ENCODE assay signal across 8 mouse cellular contexts in the genomic region with DNA sequence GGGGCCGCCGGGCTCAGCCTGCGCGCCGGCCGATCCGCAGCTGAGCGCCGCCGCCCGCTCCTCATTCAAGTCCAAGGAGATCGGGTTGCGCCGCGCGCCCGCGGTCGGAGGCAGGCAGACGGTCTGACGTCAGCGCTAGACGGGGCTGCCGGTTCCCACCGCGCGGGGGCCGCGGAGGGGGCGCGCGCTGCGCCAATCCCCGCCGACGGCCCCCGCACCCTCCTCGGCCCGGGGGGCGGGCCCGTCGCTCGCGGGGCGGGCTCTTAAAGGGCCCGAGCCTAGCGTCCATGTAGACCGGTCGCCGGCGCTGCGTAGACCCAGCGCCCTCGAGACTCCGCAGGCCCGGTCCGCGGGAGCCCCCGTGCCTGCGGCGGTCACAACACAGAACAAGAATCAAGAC. TPM values are rescaled to one million over a fixed set of nuclear protein-coding genes. Genes with fewer than 3 reads are reported as not detected.
A peak's percentile ranks its signal among the peaks of the same experiment; 100 is the strongest.
DNase-seq lines count a peak whose midpoint lies in the region; ATAC-seq and TF ChIP-seq lines count a peak whose summit lies in the region.

A gene (minus strand): TSS at position 125 of the 400 bp plus-strand sequence.

- H3K27ac ChIP-seq in CH12.LX (ENCODE audit: insufficient read depth, low read depth) = peak within 1 kb of the TSS; percentile 73; the same call in 1 of the 2 replicates
- peak within 1 kb of the TSS; percentile 89 for H3K27ac ChIP-seq in forebrain, postnatal 0 days (ENCODE audit: low read depth, low read length)
- no peak within 1 kb of the TSS for H3K27ac ChIP-seq in liver, postnatal 0 days (ENCODE audit: low read depth)
- peak within 1 kb of the TSS; percentile 84 for H3K27ac ChIP-seq in neural tube, embryonic 15.5 days (replicated peaks)
- H3K27ac ChIP-seq in testis, adult 2 months (ENCODE audit: control insufficient read depth, insufficient read depth, low read depth, low read length) = no peak within 1 kb of the TSS

- 4% methylated on average over 57 of the region's 61 CpGs for WGBS in forebrain, postnatal 0 days
- under 1% methylated on average over 46 of the region's 61 CpGs for WGBS in large intestine, adult 2 months
- 3% methylated on average over 14 of the region's 61 CpGs for WGBS in liver, postnatal 0 days (ENCODE audit: insufficient replicate concordance)
- WGBS in neural tube, embryonic 15.5 days = under 1% methylated on average over 45 of the region's 61 CpGs

- no peak for TF ChIP-seq RAD21 in CH12.LX (IDR thresholded peaks at IDR 0.05; ENCODE audit: low read depth, low read length)

- TF ChIP-seq CTCF in CH12.LX (conservative IDR thresholded peaks at IDR 0.05 in 1 of 2, IDR thresholded peaks at IDR 0.05 in 1 of 2; ENCODE audit: low read depth in 2 of 2, low read length in 2 of 2) = no peak
- TF ChIP-seq CTCF in forebrain, postnatal 0 days (IDR thresholded peaks at IDR 0.05; ENCODE audit: low read depth) = no peak
- TF ChIP-seq CTCF in liver, postnatal 0 days (IDR thresholded peaks at IDR 0.05; ENCODE audit: low read depth) = no peak
- no peak for TF ChIP-seq CTCF in testis, adult 2 months (IDR thresholded peaks at IDR 0.05; ENCODE audit: control insufficient read depth, insufficient read depth, insufficient replicate concordance, low read depth, low read length)

- no peak for TF ChIP-seq EP300 in CH12.LX (IDR thresholded peaks at IDR 0.05; ENCODE audit: low read length)
- no peak for TF ChIP-seq EP300 in liver, postnatal 0 days (IDR thresholded peaks at IDR 0.05; ENCODE audit: low read depth)

- H3K79me2 ChIP-seq in CH12.LX (replicated peaks; ENCODE audit: control insufficient read depth, extremely low read depth, insufficient read depth, poor library complexity, severe bottlenecking) = peaks cover 36% of the 10 kb centered on the region

- peak; percentile 95 for ATAC-seq in forebrain, postnatal 0 days
- ATAC-seq in liver, postnatal 0 days = peak; percentile 82
- peak; percentile 92 for ATAC-seq in neural tube, embryonic 15.5 days (ENCODE audit: low FRiP score)

- peak within 1 kb of the TSS; percentile 80 to 92 (median 91) for H3K4me3 ChIP-seq in CH12.LX (replicated peaks in 1 of 3; ENCODE audit: low read depth in 2 of 3, low read length in 2 of 3, poor library complexity in 1 of 3)
- H3K4me3 ChIP-seq in forebrain, postnatal 0 days (ENCODE audit: low read depth, low read length) = peak within 1 kb of the TSS; percentile 96
- peak within 1 kb of the TSS; percentile 53 for H3K4me3 ChIP-seq in liver, postnatal 0 days (ENCODE audit: low read depth, low read length)
- H3K4me3 ChIP-seq in neural tube, embryonic 15.5 days (replicated peaks) = peak within 1 kb of the TSS; percentile 95
- H3K4me3 ChIP-seq in testis, adult 2 months (ENCODE audit: control insufficient read depth, low read depth, low read length) = peak within 1 kb of the TSS; percentile 75

- in situ Hi-C loops in CH12.LX (cut with MboI; ENCODE audit: low pct_ligation_motif_present, low pct_unique_long_range_greater_than_20kb, low sequenced_read_pairs) = loop anchor here (10.0 kb wide), 1 partner anchor 178 kb away; no protein-coding TSS in a partner anchor

- H3K27me3 ChIP-seq in CH12.LX (replicated peaks) = peaks cover 5% of the 10 kb centered on the region
- no peaks in the 10 kb centered on the region for H3K27me3 ChIP-seq in forebrain, postnatal 0 days (ENCODE audit: insufficient read depth, low read length)
- H3K27me3 ChIP-seq in liver, postnatal 0 days (ENCODE audit: insufficient read depth, low read length) = peaks cover 61% of the 10 kb centered on the region
- no peaks in the 10 kb centered on the region for H3K27me3 ChIP-seq in neural tube, embryonic 15.5 days (replicated peaks)
- no peaks in the 10 kb centered on the region for H3K27me3 ChIP-seq in testis, adult 2 months (ENCODE audit: control insufficient read depth, insufficient read depth, low read length)

- no peaks in the 10 kb centered on the region for H3K9me3 ChIP-seq in CH12.LX (replicated peaks; ENCODE audit: low read length)
- H3K9me3 ChIP-seq in forebrain, postnatal 0 days (ENCODE audit: low read length) = no peaks in the 10 kb centered on the region
- no peaks in the 10 kb centered on the region for H3K9me3 ChIP-seq in liver, postnatal 0 days (ENCODE audit: low read length)
- no peaks in the 10 kb centered on the region for H3K9me3 ChIP-seq in neural tube, embryonic 15.5 days (replicated peaks)

- H3K36me3 ChIP-seq in CH12.LX (replicated peaks in 1 of 2; ENCODE audit: control insufficient read depth in 1 of 2, insufficient read depth in 1 of 2, low read length in 1 of 2) = peaks cover 0 to 1% of the 10 kb centered on the region in 2 experiments
- no peaks in the 10 kb centered on the region for H3K36me3 ChIP-seq in forebrain, postnatal 0 days (ENCODE audit: insufficient read depth)
- no peaks in the 10 kb centered on the region for H3K36me3 ChIP-seq in liver, postnatal 0 days (replicated peaks; ENCODE audit: insufficient read depth, low read length)
- H3K36me3 ChIP-seq in neural tube, embryonic 15.5 days = no peaks in the 10 kb centered on the region
- no peaks in the 10 kb centered on the region for H3K36me3 ChIP-seq in testis, adult 2 months (ENCODE audit: control insufficient read depth, insufficient read depth, low read length)

- peak; percentile 71 for DNase-seq in CH12.LX (ENCODE audit: extremely low read depth)
- peak; percentile 71 for DNase-seq in cerebellum, adult 11-12 months
- DNase-seq in forebrain, postnatal 0 days = peak; percentile 95
- peak; percentile 90 for DNase-seq in heart, postnatal 25 days (ENCODE audit: low spot score)
- DNase-seq in large intestine, adult 2 months (ENCODE audit: low read depth, low spot score) = no peak
- DNase-seq in liver, postnatal 0 days = peak; percentile 68

- dilution Hi-C loops in CH12.LX (cut with MboI; ENCODE audit: extremely low pct_ligation_motif_present, extremely low pct_unique_long_range_greater_than_20kb, low sequenced_read_pairs) = no loop called here

- H3K4me2 ChIP-seq in CH12.LX (ENCODE audit: insufficient read depth, low read depth, poor library complexity, severe bottlenecking) = peak within 1 kb of the TSS; percentile 71
- peak within 1 kb of the TSS; percentile 76 for H3K4me2 ChIP-seq in forebrain, postnatal 0 days (ENCODE audit: low read depth)
- H3K4me2 ChIP-seq in liver, postnatal 0 days (ENCODE audit: low read depth, low read length) = peak within 1 kb of the TSS; percentile 67
- peak within 1 kb of the TSS; percentile 77 for H3K4me2 ChIP-seq in neural tube, embryonic 15.5 days

- intact Hi-C loops in heart, postnatal 25 days (cut with DNase I) = loop anchor here (2.0 to 5.0 kb wide), 2 partner anchors 60 to 76 kb away; no protein-coding TSS in a partner anchor

- TF ChIP-seq POLR2A in CH12.LX (IDR thresholded peaks at IDR 0.05; ENCODE audit: low read depth, low read length) = peak; percentile 72; the same call in 1 of the 2 replicates
- TF ChIP-seq POLR2A in testis, adult 2 months (IDR thresholded peaks at IDR 0.05; ENCODE audit: control insufficient read depth, low read depth, low read length) = no peak; the same call in 1 of the 2 replicates

- H3K4me1 ChIP-seq in CH12.LX (ENCODE audit: control insufficient read depth in 1 of 2, insufficient read depth in 2 of 2) = peaks cover 19 to 40% of the 10 kb centered on the region in 2 experiments
- peaks cover 14% of the 10 kb centered on the region; the same call in 1 of the 2 replicates for H3K4me1 ChIP-seq in forebrain, postnatal 0 days (ENCODE audit: insufficient read depth)
- H3K4me1 ChIP-seq in liver, postnatal 0 days (ENCODE audit: insufficient read depth) = no peaks in the 10 kb centered on the region; the same call in 1 of the 2 replicates
- peaks cover 50% of the 10 kb centered on the region for H3K4me1 ChIP-seq in neural tube, embryonic 15.5 days
- H3K4me1 ChIP-seq in testis, adult 2 months (ENCODE audit: control insufficient read depth, insufficient read depth, low read length) = peaks cover 14% of the 10 kb centered on the region

- H3K9ac ChIP-seq in CH12.LX (ENCODE audit: insufficient read depth, low read depth) = peak within 1 kb of the TSS; percentile 70
- peak within 1 kb of the TSS; percentile 99 for H3K9ac ChIP-seq in forebrain, postnatal 0 days
- peak within 1 kb of the TSS; percentile 38 for H3K9ac ChIP-seq in liver, postnatal 0 days (replicated peaks)
- peak within 1 kb of the TSS; percentile 98 for H3K9ac ChIP-seq in neural tube, embryonic 15.5 days (replicated peaks)

TF ChIP-seq in CH12.LX, 34 proteins besides CTCF, POLR2A, EP300 and RAD21 (continues in another document):
- TF ChIP-seq ELF1 (IDR thresholded peaks at IDR 0.05; ENCODE audit: low read depth, low read length) = peak; percentile 32; the same call in 1 of the 2 replicates
- no peak for TF ChIP-seq E2F4 (IDR thresholded peaks at IDR 0.05; ENCODE audit: insufficient replicate concordance, low read depth, low read length)
- TF ChIP-seq MEF2A (IDR thresholded peaks at IDR 0.05; ENCODE audit: borderline replicate concordance, low read depth, low read length) = peak; percentile 64; the same call in 1 of the 2 replicates
- no peak for TF ChIP-seq SMC3 (IDR thresholded peaks at IDR 0.05; ENCODE audit: low read depth, low read length)
- peak; percentile 52; the same call in 1 of the 2 replicates for TF ChIP-seq NRF1 (IDR thresholded peaks at IDR 0.05; ENCODE audit: low read depth, low read length)
- peak; percentile 63 for TF ChIP-seq MAZ (IDR thresholded peaks at IDR 0.05; ENCODE audit: low read depth, low read length)
- TF ChIP-seq ETS1 (conservative IDR thresholded peaks at IDR 0.05; ENCODE audit: low read depth, low read length) = no peak
- TF ChIP-seq GABPA (IDR thresholded peaks at IDR 0.05; ENCODE audit: insufficient replicate concordance, low read depth, low read length) = no peak
- no peak for TF ChIP-seq MAFK (IDR thresholded peaks at IDR 0.05; ENCODE audit: insufficient replicate concordance, low read length)
- no peak for TF ChIP-seq MAX (IDR thresholded peaks at IDR 0.05; ENCODE audit: low read length)
- 0 out of 2 replicates have a peak, but pooled peaks have one; percentile 39 for TF ChIP-seq CHD2 (IDR thresholded peaks at IDR 0.05; ENCODE audit: low read length)
- no peak for TF ChIP-seq RCOR1 (conservative IDR thresholded peaks at IDR 0.05; ENCODE audit: low read depth, low read length)
- no peak for TF ChIP-seq ZKSCAN1 (IDR thresholded peaks at IDR 0.05; ENCODE audit: borderline replicate concordance, low read depth, low read length)

RNA-seq across cellular contexts. Expression of the gene that starts here (rescaled TPM):
- 9.8 and 9.9 TPM in 2 replicates for total RNA-seq in CH12.LX (2012; rRNA removed)
- total RNA-seq in CH12.LX (2014; rRNA removed) = 1.2 and 1.6 TPM in 2 replicates
- 11.0 and 11.8 TPM in 2 replicates for polyA plus RNA-seq in CH12.LX (2012; ENCODE audit: insufficient read length, low read depth)
- total RNA-seq in forebrain, postnatal 0 days (2014; rRNA removed) = 6.9 and 8.5 TPM in 2 replicates
- 2.5 and 3.1 TPM in 2 replicates for polyA plus RNA-seq in forebrain, postnatal 0 days (2015; fragmentation: Nextera tagmentation; extraction: Ambion mirVana)
- 10 to 100 TPM; 28.2 to 31.9 TPM for total RNA-seq in heart, postnatal 25 days (2021)
- 38.0 and 45.6 TPM in 2 replicates for polyA plus RNA-seq in large intestine, adult 2 months (2012; rRNA removed)
- polyA plus RNA-seq in liver, postnatal 0 days (2015; fragmentation: Nextera tagmentation; extraction: Ambion mirVana) = 0.21 and 0.36 TPM in 2 replicates
- 4.5 and 4.6 TPM in 2 replicates for polyA plus RNA-seq in neural tube, embryonic 15.5 days (2015; fragmentation: Nextera tagmentation; extraction: Ambion mirVana)
- polyA plus RNA-seq in testis, adult 2 months (2012; rRNA removed) = 2.6 and 3.2 TPM in 2 replicates

Comparison
In these comparisons a context has a peak if more than half of its experiments do, and no peak if none do; other contexts are left out.
1. Peak in DNase-seq, ATAC-seq, H3K4me3 ChIP-seq, H3K9ac ChIP-seq and H3K4me2 ChIP-seq in liver, postnatal 0 days; RNA of the gene not detected or under 1 TPM.
2. H3K27ac ChIP-seq: peak in CH12.LX (single experiment), forebrain, postnatal 0 days (single experiment) and neural tube, embryonic 15.5 days (single experiment); none in liver, postnatal 0 days (single experiment) and testis, adult 2 months (single experiment).
3. H3K9ac ChIP-seq: peak in every context shown above with its lines; median percentile 99 in forebrain, postnatal 0 days; 98 in neural tube, embryonic 15.5 days; 70 in CH12.LX; 38 in liver, postnatal 0 days.
4. Peak in every context shown above with its lines, with median percentiles within 50 percentile points of each other: H3K4me2 ChIP-seq, H3K4me3 ChIP-seq and ATAC-seq.